Mouse (Mus musculus): ENCODE measurements around the gene Gm11939. TPM values are rescaled to one million over a fixed set of nuclear protein-coding genes. Genes with fewer than 3 reads are reported as not detected.
"Not testable (repeated sequence)": the region's sequence is repeated elsewhere in the genome, so short reads cannot be mapped to it uniquely, and the experiment has no call there.

Gm11939 gene
- not detected in 2 replicates for polyA plus RNA-seq (2015; fragmentation: Nextera tagmentation; extraction: Ambion mirVana)

- no peak within 1 kb of the TSS for H3K27ac ChIP-seq
- no peaks in the 10 kb centered on the region for H3K9me3 ChIP-seq (replicated peaks)
- no peaks in the 10 kb centered on the region for H3K27me3 ChIP-seq
- ATAC-seq (replicated peaks; ENCODE audit: insufficient number of reproducible peaks, insufficient read depth, low FRiP score, low read depth): no peak
- no peak within 1 kb of the TSS for H3K4me3 ChIP-seq
- H3K36me3 ChIP-seq: no peaks in the 10 kb centered on the region
- H3K4me2 ChIP-seq: no peak within 1 kb of the TSS
- no peak within 1 kb of the TSS for H3K9ac ChIP-seq
- WGBS: 79% methylated on average over 9 of the region's 9 CpGs
- no peaks in the 10 kb centered on the region for H3K4me1 ChIP-seq (replicated peaks)
Observed at GRCm38 (mm10) chr11:99559366-99559765, at the start of gene Gm11939. TSS of gene Gm11939 (minus strand) at chr11:99559466.

GRCm38 (mm10) chr11:99603208-99603607, 43.9 kb upstream of the Gm11939 start, which contains the start of gene Gm11938:
TSS of gene Gm11938 (minus strand) at chr11:99603308.
- H3K9ac ChIP-seq; H3K4me3 ChIP-seq; H3K4me1 ChIP-seq (replicated peaks); H3K27me3 ChIP-seq; H3K9me3 ChIP-seq (replicated peaks); H3K4me2 ChIP-seq; ATAC-seq (replicated peaks; ENCODE audit: insufficient number of reproducible peaks, insufficient read depth, low FRiP score, low read depth); H3K36me3 ChIP-seq; H3K27ac ChIP-seq: not testable (repeated sequence)
- 40% methylated on average over 1 of the region's 1 CpGs for WGBS

GRCm38 (mm10) chr11:99597742-99598141, 38.5 kb upstream of the Gm11939 start, which contains the start of gene Krtap9-3:
TSS of gene Krtap9-3 (minus strand) at chr11:99598105.
- not testable (repeated sequence) for H3K27me3 ChIP-seq; H3K9me3 ChIP-seq (replicated peaks); H3K4me3 ChIP-seq; ATAC-seq (replicated peaks; ENCODE audit: insufficient number of reproducible peaks, insufficient read depth, low FRiP score, low read depth); H3K36me3 ChIP-seq; H3K4me1 ChIP-seq (replicated peaks); H3K9ac ChIP-seq; H3K27ac ChIP-seq; H3K4me2 ChIP-seq
- 81% methylated on average over 6 of the region's 6 CpGs for WGBS

GRCm38 (mm10) chr11:99590981-99591380, 31.7 kb upstream of the Gm11939 start, which contains the start of gene Krtap1-3:
TSS of gene Krtap1-3 (minus strand) at chr11:99591339.
- Histone ChIP-seq H3K4me2 (no peak within 1 kb of the TSS), H3K4me3 (no peak within 1 kb of the TSS), H3K9me3 (replicated peaks) (no peaks in the 10 kb centered on the region), H3K36me3 (no peaks in the 10 kb centered on the region), H3K27me3 (0 out of 2 replicates have a peak, but pooled peaks cover 3% of the 10 kb centered on the region), H3K9ac (no peak within 1 kb of the TSS), H3K4me1 (replicated peaks) (no peaks in the 10 kb centered on the region), H3K27ac (no peak within 1 kb of the TSS)
- WGBS: 74% methylated on average over 6 of the region's 6 CpGs
- no peak for ATAC-seq (replicated peaks; ENCODE audit: insufficient number of reproducible peaks, insufficient read depth, low FRiP score, low read depth)

- 73% methylated on average over 7 of the region's 7 CpGs for WGBS
- Histone ChIP-seq H3K27me3 (no peaks in the 10 kb centered on the region), H3K4me1 (replicated peaks) (no peaks in the 10 kb centered on the region), H3K27ac (no peak overlapping the region), H3K9ac (no peak overlapping the region), H3K4me2 (no peak overlapping the region), H3K4me3 (no peak overlapping the region), H3K36me3 (no peaks in the 10 kb centered on the region), H3K9me3 (replicated peaks) (no peaks in the 10 kb centered on the region)
- ATAC-seq (replicated peaks; ENCODE audit: insufficient number of reproducible peaks, insufficient read depth, low FRiP score, low read depth): no peak
Observed at GRCm38 (mm10) chr11:99585096-99585495, 25.8 kb upstream of the Gm11939 start.

GRCm38 (mm10) chr11:99583245-99583704, 24.0 kb upstream of the Gm11939 start, which contains the start of gene Krtap1-4:
TSS of gene Krtap1-4 (minus strand) at chr11:99583654.
- Histone ChIP-seq H3K4me1 (replicated peaks) (no peaks in the 10 kb centered on the region), H3K4me2 (no peak within 1 kb of the TSS), H3K27ac (no peak within 1 kb of the TSS), H3K27me3 (no peaks in the 10 kb centered on the region), H3K36me3 (no peaks in the 10 kb centered on the region), H3K9ac (no peak within 1 kb of the TSS), H3K4me3 (no peak within 1 kb of the TSS), H3K9me3 (replicated peaks) (no peaks in the 10 kb centered on the region)
- 81% methylated on average over 5 of the region's 5 CpGs for WGBS
- no peak for ATAC-seq (replicated peaks; ENCODE audit: insufficient number of reproducible peaks, insufficient read depth, low FRiP score, low read depth)

- Histone ChIP-seq H3K27me3 (no peaks in the 10 kb centered on the region), H3K9ac (no peak overlapping the region), H3K9me3 (replicated peaks) (no peaks in the 10 kb centered on the region), H3K27ac (no peak overlapping the region), H3K4me2 (no peak overlapping the region), H3K4me3 (no peak overlapping the region), H3K4me1 (replicated peaks) (no peaks in the 10 kb centered on the region), H3K36me3 (no peaks in the 10 kb centered on the region)
- ATAC-seq (replicated peaks; ENCODE audit: insufficient number of reproducible peaks, insufficient read depth, low FRiP score, low read depth): no peak
- 69% methylated on average over 6 of the region's 6 CpGs for WGBS
Observed at GRCm38 (mm10) chr11:99581564-99581963, 22.3 kb upstream of the Gm11939 start.

- H3K27ac ChIP-seq: no peak overlapping the region
- H3K4me1 ChIP-seq (replicated peaks): no peaks in the 10 kb centered on the region
- 81% methylated on average over 5 of the region's 5 CpGs for WGBS
- no peak overlapping the region for H3K9ac ChIP-seq
- no peaks in the 10 kb centered on the region for H3K27me3 ChIP-seq
- H3K9me3 ChIP-seq (replicated peaks): no peaks in the 10 kb centered on the region
- no peak overlapping the region for H3K4me3 ChIP-seq
- no peaks in the 10 kb centered on the region for H3K36me3 ChIP-seq
- ATAC-seq (replicated peaks; ENCODE audit: insufficient number of reproducible peaks, insufficient read depth, low FRiP score, low read depth): no peak
- H3K4me2 ChIP-seq: no peak overlapping the region
Observed at GRCm38 (mm10) chr11:99581051-99581450, 21.8 kb upstream of the Gm11939 start.

GRCm38 (mm10) chr11:99580636-99581035, 21.4 kb upstream of the Gm11939 start, which contains the start of gene Krtap1-5:
TSS of gene Krtap1-5 (minus strand) at chr11:99581016.
- no peaks in the 10 kb centered on the region for H3K36me3 ChIP-seq
- no peaks in the 10 kb centered on the region for H3K27me3 ChIP-seq
- H3K27ac ChIP-seq: no peak within 1 kb of the TSS
- no peak for ATAC-seq (replicated peaks; ENCODE audit: insufficient number of reproducible peaks, insufficient read depth, low FRiP score, low read depth)
- H3K4me1 ChIP-seq (replicated peaks): no peaks in the 10 kb centered on the region
- no peak within 1 kb of the TSS for H3K4me2 ChIP-seq
- no peak within 1 kb of the TSS for H3K9ac ChIP-seq
- H3K4me3 ChIP-seq: no peak within 1 kb of the TSS
- 84% methylated on average over 6 of the region's 6 CpGs for WGBS
- no peaks in the 10 kb centered on the region for H3K9me3 ChIP-seq (replicated peaks)

GRCm38 (mm10) chr11:99574106-99574505, 14.8 kb upstream of the Gm11939 start:
- H3K9me3 ChIP-seq (replicated peaks): no peaks in the 10 kb centered on the region
- H3K9ac ChIP-seq: no peak overlapping the region
- ATAC-seq (replicated peaks; ENCODE audit: insufficient number of reproducible peaks, insufficient read depth, low FRiP score, low read depth): no peak
- no peak overlapping the region for H3K4me3 ChIP-seq
- WGBS: 3% methylated on average over 7 of the region's 7 CpGs
- no peak overlapping the region for H3K27ac ChIP-seq
- peak overlapping the region; percentile 45 for H3K4me2 ChIP-seq
- H3K4me1 ChIP-seq (replicated peaks): no peaks in the 10 kb centered on the region
- H3K36me3 ChIP-seq: no peaks in the 10 kb centered on the region
- H3K27me3 ChIP-seq: no peaks in the 10 kb centered on the region

- H3K36me3 ChIP-seq: no peaks in the 10 kb centered on the region
- no peaks in the 10 kb centered on the region for H3K4me1 ChIP-seq (replicated peaks)
- H3K27me3 ChIP-seq: no peaks in the 10 kb centered on the region
- no peak for ATAC-seq (replicated peaks; ENCODE audit: insufficient number of reproducible peaks, insufficient read depth, low FRiP score, low read depth)
- whole genome bisulfite sequencing: 60% methylated on average over 4 of the region's 4 CpGs
- H3K9ac ChIP-seq: no peak overlapping the region
- H3K9me3 ChIP-seq (replicated peaks): no peaks in the 10 kb centered on the region
- H3K4me3 ChIP-seq: no peak overlapping the region
- H3K4me2 ChIP-seq: no peak overlapping the region
- no peak overlapping the region for H3K27ac ChIP-seq
Observed at GRCm38 (mm10) chr11:99573164-99573563, 13.9 kb upstream of the Gm11939 start.

GRCm38 (mm10) chr11:99566530-99566929, 7.3 kb upstream of the Gm11939 start, which contains the start of gene Krtap3-1:
TSS of gene Krtap3-1 (minus strand) at chr11:99566630.
- H3K4me1 ChIP-seq (replicated peaks): no peaks in the 10 kb centered on the region
- ATAC-seq (replicated peaks; ENCODE audit: insufficient number of reproducible peaks, insufficient read depth, low FRiP score, low read depth): no peak
- H3K36me3 ChIP-seq: no peaks in the 10 kb centered on the region
- no peaks in the 10 kb centered on the region for H3K27me3 ChIP-seq
- H3K4me2 ChIP-seq: no peak within 1 kb of the TSS
- WGBS: 88% methylated on average over 7 of the region's 7 CpGs
- no peak within 1 kb of the TSS for H3K9ac ChIP-seq
- no peak within 1 kb of the TSS for H3K27ac ChIP-seq
- no peak within 1 kb of the TSS for H3K4me3 ChIP-seq
- no peaks in the 10 kb centered on the region for H3K9me3 ChIP-seq (replicated peaks)

All from heart, embryonic 15.5 days (tissue).